Mouse (Mus musculus) brain, embryonic 14.5 days (tissue): ENCODE measurements around the gene Mafk. TPM values are rescaled to one million over a fixed set of nuclear protein-coding genes. Genes with fewer than 3 reads are reported as not detected.
A peak's percentile ranks its signal among the peaks of the same experiment; 100 is the strongest.
"Not testable (repeated sequence)": the region's sequence is repeated elsewhere in the genome, so short reads cannot be mapped to it uniquely, and the experiment has no call there.

Source experiments
- DNase-seq: peaks from one replicate; pipeline ENCODE4 v3.0.0-alpha.2; 2011; ENCODE audit warnings: low read depth
- CTCF ChIP-seq: fragments of 200-500 bp; IDR thresholded peaks from 2 replicates; pipeline ENCODE4 v1.5.1; 2012; ENCODE audit warnings: inconsistent platforms, mild to moderate bottlenecking, moderate library complexity, borderline replicate concordance; ENCODE audit not compliant: insufficient read depth, insufficient read length; ENCODE audit errors: extremely low read depth
- POLR2A ChIP-seq: fragments of 200-500 bp; IDR thresholded peaks from 2 replicates; pipeline ENCODE4 v1.6.1; 2012; ENCODE audit warnings: mild to moderate bottlenecking, inconsistent platforms, borderline replicate concordance; ENCODE audit not compliant: poor library complexity, insufficient read depth, insufficient read length, severe bottlenecking; ENCODE audit errors: extremely low read depth
- polyA plus RNA-seq: library from polyadenylated mRNA; depleted of rRNA; stranded (reverse); fragments of >200 nt; gene quantifications from 2 replicates; pipeline ENCODE4 v1.2.3, GENCODE M21; 2012; rRNA removed

Mafk gene
- 12.6 and 13.6 TPM in 2 replicates for polyA plus RNA-seq

DNA sequence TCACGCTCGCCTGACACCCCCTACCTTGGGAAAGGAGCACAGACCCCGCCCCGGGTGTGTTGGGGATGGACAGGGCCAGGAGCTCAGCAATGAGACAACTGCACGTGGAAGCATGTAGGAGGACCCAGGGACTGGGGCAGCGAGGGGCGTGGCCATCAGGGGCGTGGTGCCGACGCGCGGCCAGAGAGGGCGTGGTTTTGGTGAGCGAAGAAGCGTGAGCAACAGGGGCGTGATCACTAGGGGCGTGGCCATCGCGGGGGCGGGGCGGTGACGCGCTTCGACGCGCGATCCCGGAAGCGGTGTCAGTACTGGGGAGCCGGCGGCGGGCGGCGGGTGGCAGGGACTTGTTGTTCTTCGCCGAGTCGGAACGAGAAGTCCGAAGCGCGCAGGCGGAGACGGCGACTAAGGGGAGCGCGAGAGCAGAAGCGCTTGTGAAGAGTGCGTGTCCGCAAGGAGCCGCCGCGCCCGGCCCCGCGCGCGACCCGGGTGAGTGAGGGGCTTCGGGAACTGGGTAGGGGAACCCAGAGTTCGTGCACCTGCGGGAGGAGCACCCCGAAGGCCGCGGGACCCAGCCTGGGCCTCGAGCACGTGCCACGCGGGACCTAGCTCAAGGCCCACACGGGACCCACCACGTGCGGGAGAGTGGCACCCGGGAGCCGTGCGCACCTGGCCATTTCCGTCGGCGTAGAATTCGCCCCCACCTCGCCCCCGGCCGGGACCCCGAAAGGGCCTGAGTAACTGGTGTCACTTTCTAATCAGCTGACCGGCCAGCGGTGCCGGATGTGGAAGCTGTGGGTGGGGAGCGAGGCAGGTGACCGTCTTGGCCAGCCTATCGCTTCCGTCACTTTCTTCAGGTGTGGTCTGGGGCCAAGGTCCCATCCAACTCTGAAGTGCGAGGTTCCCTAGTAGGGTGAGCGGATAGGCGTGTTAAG, at the start of gene Mafk:
Mafk (plus strand) TSS at position 287 of the 932 bp plus-strand sequence.
- peak; percentile 96 for DNase-seq
- TF ChIP-seq CTCF (no peak), POLR2A (0 out of 2 replicates have a peak, but pooled peaks have one; percentile 39)

GRCm38 (mm10) chr5:139742640-139743039, 48.7 kb upstream of the Mafk start:
- not testable (repeated sequence) for DNase-seq

- TF ChIP-seq CTCF (peak; percentile 75), POLR2A (no peak)
These were observed 45.5 kb upstream of the Mafk start for GRCm38 (mm10) chr5:139745771-139746170.

DNA sequence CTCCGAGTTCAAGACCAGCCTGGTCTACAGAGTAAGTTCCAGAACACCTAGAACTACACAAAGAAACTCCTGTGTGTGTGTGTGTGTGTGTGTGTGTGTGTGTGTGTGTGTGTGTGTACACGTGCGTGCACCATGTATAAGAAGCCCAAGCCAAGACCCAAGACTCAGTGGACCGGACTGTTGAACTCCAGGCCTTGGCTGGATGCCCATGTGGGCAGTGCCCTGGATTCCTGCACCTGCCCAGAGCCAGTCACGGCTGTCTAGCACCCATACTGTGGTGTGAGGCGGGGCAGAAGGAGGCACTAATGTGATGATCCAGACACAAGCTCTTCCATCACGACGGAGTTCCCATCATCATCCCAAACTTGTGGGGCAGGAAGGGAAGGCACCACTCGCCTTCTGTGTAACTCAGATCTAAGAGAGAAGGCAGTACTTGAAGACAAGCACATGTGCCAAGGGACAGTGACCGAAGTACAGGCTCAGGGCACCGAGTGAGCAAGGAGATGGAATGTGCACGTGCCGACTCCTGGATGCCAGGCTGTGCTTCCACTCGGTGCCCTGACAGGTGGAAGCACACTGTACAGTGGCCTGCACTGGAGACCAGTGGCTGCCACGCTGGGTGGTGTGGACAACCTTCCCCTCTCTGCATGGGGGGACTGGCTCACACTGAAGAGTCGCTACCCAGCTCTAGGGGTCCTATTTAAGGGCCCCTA, 41.7 kb upstream of the Mafk start:
- no peak for TF ChIP-seq POLR2A
- TF ChIP-seq CTCF = no peak
- no peak for DNase-seq

More at GRCm38 (mm10) chr5:139745771-139746170, 45.5 kb upstream of the Mafk start:
- DNase-seq = peak; percentile 66

GRCm38 (mm10) chr5:139750535-139750934, 40.8 kb upstream of the Mafk start:
- DNase-seq = peak; percentile 70
- peak; percentile 93 for TF ChIP-seq CTCF
- TF ChIP-seq POLR2A = no peak

DNA sequence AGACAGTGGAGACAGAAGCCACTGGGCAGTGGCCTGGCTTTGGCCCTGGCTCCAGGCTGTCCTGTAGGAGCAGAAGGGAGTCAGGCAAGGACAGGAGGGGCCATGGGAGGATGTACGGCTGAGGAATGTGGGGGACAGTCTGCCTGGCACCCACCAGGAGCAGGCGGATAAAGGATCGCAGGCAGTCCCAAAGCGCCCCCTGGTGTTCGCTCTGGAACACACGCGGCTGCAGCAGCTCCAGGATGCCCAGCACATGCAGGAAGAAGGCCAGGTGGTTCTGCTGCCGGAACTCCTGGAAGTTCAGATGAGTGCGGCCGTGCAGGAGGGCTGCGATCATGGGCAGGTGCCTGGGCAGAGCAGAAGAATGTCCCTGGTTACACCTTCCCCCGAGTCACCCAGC, 36.6 kb upstream of the Mafk start:
- TF ChIP-seq POLR2A (no peak), CTCF (peak; percentile 86)
- peak; percentile 63 for DNase-seq

- TF ChIP-seq CTCF (no peak), POLR2A (no peak)
- DNase-seq = no peak
These were observed 35.2 kb upstream of the Mafk start for GRCm38 (mm10) chr5:139756135-139756534.

GRCm38 (mm10) chr5:139756586-139756985, 34.7 kb upstream of the Mafk start:
- no peak for TF ChIP-seq POLR2A
- no peak for DNase-seq

DNA sequence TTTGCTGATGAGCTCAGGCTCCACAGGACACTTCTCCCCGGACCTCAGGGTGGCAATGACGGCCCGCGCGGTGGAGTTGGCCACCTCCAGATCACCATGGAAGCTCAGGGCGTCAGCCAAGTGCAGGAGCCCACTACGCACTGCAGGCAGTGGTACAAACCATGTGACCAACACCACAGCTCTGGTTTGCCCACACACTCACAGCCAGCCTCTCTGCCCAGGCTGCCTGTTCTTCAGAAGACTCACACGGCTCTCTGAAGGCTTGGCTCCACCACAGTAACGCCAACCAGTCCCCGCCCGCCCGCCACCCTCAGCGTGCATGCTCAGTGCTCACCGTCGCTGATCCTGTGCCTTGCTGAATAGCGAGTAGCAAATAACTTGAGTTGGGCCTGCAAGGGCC, 33.2 kb upstream of the Mafk start:
- DNase-seq = no peak

GRCm38 (mm10) chr5:139764296-139764695, 27.0 kb upstream of the Mafk start:
- peak; percentile 30 for DNase-seq

More for the DNA sequence above, 33.2 kb upstream of the Mafk start:
- TF ChIP-seq POLR2A = no peak
- no peak for TF ChIP-seq CTCF

DNA sequence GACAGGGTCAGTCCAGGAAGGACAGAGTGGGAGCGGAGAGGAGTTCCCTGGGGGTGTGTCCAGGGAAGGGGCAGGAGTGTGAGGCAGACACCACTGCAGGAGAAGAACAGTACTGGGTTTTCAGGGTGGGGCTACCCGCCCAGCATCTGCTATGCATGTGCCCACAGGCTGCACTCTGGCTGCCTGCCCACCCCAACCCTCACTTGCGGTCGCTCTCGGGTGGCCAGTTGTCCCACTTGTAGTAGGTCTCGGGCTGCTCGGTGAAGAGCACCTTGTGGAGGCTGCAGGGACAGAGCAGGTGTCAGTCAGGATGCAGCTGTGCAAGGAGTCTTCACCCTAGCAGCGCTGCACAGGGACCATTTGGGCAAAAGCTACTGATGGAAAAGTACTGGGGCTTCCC, 23.1 kb upstream of the Mafk start:
- no peak for TF ChIP-seq CTCF
- no peak for TF ChIP-seq POLR2A
- no peak for DNase-seq

More at GRCm38 (mm10) chr5:139764296-139764695, 27.0 kb upstream of the Mafk start:
- peak; percentile 67 for TF ChIP-seq CTCF
- no peak for TF ChIP-seq POLR2A

DNA sequence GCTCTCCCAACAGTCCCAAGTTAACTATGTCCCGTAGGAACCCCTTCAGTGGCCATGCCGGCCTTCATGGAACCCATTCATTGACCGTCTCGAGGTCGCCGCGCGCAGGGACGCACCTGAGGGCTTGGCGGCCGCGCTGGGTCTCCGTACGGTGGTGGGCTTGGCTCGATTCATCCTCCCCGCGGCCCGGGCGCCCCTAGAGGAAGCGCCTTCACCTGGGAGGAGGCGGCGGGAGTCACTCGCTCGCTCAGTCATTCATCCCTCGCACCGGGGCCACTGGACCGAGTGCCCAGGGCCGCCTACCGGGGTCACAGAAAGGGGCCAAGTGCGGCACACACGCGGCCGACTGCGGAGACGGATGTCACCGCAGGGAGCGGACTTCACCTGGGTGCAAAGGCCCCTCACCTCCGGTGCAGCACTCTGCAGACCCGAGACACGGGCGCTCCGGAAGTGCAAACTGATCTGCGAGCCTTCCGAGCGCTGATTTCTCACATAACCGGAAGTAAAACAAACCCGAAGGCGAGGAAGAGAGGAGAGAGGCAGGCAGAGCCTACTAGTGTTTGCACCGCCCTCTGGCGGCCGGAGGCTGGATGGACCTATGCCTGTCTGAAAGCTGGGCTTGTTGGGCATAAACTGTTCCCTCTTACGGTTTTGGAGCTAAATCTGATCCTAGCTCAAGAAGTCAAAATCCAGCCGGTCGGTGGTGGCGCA, 15.9 kb upstream of the Mafk start, which contains the start of gene Ints1:
Ints1 (minus strand) TSS at position 459 of the 711 bp plus-strand sequence.
- peak; percentile 98 for DNase-seq
- TF ChIP-seq CTCF (peak; percentile 99), POLR2A (peak; percentile 42; the same call in 1 of the 2 replicates)

GRCm38 (mm10) chr5:139776966-139777365, 14.3 kb upstream of the Mafk start:
- DNase-seq = no peak

More at GRCm38 (mm10) chr5:139776966-139777365, 14.3 kb upstream of the Mafk start:
- TF ChIP-seq POLR2A (no peak), CTCF (no peak)
